Mouse (Mus musculus) left cerebral cortex, adult 18-20 months (tissue): Measurements from ENCODE around the gene Tex9. TPM values are rescaled to one million over a fixed set of nuclear protein-coding genes. Genes with fewer than 3 reads are reported as not detected.
"Not testable (repeated sequence)": the region's sequence is repeated elsewhere in the genome, so short reads cannot be mapped to it uniquely, and the experiment has no call there.

ENCODE experiments used
- DNase-seq, 2 experiments: peaks; one replicate each; pipeline ENCODE4 v3.0.0; 2021 to 2022; ENCODE audit warnings: low spot score in 2 of 2, mixed read lengths in 1 of 2
- total RNA-seq, 2 experiments: library from RNA; stranded (reverse); gene quantifications; 2 replicates each; pipeline ENCODE4 v1.2.3; 2021

Gene Tex9
- total RNA-seq, 2 experiments from 2014 or later: 10.2 to 14.3 TPM

DNA sequence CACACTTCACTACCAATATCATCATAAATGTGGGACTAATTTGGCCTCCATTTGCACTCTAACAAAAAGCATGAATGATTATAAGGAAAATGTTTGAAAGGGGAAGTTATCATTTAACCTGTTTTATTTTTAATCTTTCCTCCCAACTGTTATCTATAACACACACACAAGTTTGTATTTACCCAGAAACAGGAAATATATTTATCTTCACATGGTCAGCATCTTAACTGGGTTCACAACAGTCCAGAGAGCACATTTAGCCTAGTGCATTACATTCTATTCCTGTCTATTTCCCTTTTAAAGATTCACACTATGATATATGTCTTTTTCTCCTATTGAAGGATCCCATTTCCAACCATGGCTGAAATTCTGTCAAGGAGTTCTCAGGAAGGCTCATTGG lies 3.5 kb downstream of the Tex9 start:
- no peak for DNase-seq

DNA sequence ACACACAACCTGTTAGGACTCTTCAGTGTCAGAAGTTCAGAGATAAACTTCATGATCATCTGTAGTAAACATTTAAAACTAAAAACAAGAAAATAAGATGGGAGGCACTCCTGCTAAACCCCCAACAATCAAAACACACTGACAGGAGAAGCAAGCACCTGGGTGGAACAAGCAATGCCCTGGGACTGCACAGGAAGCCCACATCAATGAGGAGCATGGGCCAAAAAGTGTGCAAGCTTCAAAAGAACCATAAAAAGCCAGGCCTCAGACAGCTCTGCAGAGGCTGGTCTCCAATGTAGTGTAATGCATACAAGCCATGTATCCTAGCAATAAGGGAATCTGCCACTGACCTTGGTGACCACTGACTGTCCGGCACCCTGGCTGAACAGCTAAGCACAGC lies 12.7 kb downstream of the Tex9 start:
- DNase-seq: no peak

DNA sequence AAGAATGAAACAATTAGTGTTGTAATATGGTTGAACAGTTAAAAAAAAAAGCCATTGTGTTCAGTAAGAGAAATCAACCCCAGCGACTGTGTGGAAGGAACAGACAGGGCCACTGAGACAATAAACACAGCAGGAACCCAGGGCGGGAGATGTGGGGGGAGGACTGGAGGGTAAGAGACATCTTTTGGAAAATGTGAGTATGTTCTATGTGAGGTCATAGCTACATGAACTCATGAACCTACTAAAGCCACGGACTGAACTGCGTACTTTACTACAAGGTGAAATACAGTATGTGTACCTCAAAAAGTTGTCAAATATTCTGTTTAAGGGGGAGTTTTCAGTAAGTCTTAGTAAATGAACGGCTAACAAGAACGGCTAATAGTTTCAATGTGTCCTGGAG lies 14.7 kb downstream of the Tex9 start:
- DNase-seq: no peak

DNA sequence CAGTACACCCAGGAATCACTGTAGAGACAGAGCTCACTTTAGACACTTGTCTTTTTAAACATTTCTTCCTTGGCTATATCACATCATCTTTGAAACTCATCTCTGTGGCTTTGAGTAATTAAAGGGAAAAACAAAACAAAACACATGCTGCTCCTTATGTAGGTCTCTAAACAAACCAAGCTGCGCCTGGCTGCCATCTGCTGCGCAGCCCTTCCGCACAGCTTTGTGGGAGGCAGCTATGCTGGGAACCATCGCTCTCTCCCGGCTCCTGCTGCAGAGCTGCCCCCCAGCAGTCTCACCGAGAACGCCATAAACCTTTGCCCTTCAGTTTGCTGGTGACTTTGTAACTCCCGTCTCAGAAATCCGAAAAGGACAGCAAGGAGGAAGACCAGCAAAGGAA lies 16.5 kb downstream of the Tex9 start:
- DNase-seq: peak; percentile 15 to 63

DNA sequence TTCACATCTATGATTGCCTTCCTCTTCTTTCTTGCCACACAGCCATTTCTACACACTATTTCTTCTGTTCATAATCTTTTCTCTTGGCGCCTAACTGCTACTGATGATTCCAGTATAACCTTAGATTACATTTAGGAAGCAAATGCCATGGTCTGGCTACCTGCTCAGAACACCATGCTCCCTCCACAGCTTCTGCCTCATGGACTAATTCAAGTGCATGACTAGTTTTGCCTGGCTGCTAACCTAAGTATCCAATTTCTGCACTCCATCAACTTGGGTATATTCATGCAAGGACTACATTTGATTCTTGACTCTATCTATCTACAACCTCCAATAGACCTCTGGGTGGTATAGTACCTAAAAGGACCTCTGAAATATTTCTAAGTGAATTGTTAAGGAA lies 22.2 kb downstream of the Tex9 start:
- DNase-seq: no peak

DNA sequence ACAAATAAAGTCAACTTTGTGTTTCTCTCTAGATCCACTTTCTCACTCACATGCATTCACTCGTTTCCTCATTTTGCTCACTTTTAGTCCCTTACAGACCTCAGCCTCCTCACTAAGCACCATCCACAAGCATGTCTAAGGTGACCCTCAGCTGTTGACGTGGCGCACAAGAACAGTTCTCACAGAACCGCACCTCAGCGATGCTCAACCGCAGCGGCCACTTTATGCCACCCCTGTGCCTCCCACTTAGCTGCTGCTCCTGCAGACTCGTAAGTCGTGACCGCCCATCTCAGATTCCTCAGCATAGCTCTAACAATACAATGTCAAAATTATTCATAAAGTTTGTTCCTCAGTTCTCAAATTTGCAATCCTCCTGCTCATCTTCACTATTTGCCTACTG lies 23.4 kb downstream of the Tex9 start:
- DNase-seq: no peak

DNA sequence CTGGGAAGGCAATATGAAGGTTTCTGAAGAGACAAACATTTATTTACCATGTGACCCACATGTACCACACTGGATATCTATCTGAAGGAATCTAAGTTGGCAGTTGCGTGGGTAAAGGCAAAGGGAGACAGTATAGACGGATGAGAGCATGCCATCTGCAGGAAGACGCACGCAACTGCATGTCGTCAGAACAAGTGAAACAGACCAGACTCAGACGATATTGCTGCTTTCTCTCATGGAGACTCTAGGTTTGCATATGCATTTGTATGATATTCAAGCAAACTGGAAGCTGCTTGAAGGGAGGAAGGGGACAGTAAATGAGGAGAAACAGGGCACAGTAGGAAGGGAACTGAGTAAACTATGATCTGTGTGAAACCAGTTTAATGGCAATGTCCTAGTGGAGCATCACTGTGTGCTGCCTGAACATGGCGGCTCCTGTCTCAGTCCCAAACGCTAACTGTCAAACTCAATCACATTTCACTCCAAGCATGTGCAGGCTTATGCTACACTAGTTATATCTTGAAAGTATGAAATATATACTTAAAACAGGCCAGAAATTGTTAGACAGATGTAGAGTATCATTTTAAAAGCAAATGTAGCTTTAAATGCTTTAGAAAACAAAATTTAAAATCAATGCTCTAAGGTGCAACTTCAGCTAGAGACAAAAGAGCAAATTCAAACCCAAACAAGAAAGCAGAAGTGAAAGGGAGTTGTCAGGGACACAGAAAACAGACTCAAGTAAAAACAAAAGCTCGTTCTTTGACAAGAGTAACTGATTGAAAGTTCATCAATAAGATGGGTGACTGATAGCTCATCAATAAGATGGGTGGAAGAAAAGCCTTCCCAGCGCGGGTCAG lies 24.2 kb downstream of the Tex9 start:
- peak in 1 of 2 experiments; percentile 25 for DNase-seq

DNA sequence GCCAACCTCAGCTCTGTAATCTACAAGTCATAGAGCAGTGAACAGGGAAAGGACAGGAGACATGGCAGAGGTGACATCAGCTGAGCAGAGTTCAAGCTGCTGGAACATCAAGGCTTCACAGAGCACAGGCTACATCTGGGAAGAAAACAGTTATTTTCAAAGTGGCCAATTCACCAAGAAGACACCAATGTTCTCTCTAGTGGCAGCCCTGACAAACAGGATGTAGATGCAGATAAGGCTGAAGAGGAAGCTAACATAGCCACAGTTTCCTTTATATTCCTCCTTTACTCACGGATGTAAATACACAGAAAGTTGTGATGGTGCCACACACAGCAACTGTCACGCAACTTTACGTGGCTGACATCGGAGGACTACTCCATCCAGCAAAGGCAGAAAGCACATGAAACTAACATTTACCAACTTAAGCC lies 26.2 kb downstream of the Tex9 start:
- DNase-seq: no peak

DNA sequence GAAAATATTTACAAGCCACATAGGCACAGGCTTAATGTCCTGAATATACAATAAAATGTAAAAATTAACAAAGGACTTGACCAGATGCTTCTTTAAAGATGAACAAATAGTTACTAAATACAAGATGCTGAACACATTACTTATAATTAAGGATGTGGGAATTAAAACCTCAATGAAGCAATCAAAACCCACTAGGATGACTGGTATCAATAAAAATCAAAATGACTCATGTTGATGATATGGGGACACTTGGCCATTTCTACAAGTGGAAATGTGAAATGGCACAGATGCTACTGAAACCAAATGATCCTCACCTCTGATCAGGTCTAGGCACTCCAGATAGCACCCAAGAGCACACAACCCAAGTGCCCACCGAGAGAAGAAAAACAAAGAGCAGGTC lies 27.2 kb downstream of the Tex9 start:
- no peak for DNase-seq

DNA sequence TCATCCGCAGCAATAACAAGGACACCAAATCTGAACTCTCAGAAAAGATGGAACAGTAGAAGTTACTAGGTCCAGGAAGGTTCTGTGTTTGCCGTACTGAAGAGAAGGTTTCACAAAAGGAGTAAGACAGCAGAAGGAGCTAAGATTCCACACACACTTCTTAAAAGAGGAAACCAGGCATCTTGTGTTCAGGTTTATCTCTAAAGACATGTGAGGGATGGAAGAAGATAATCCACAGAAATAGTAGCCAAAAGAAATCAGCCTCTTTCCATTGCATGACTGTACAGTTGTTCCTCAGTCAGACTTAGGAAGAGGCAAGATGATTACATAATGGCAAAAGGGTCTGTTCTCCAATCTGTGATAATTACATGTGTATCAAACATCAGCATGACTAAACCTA lies 29.6 kb downstream of the Tex9 start:
- no peak for DNase-seq

DNA sequence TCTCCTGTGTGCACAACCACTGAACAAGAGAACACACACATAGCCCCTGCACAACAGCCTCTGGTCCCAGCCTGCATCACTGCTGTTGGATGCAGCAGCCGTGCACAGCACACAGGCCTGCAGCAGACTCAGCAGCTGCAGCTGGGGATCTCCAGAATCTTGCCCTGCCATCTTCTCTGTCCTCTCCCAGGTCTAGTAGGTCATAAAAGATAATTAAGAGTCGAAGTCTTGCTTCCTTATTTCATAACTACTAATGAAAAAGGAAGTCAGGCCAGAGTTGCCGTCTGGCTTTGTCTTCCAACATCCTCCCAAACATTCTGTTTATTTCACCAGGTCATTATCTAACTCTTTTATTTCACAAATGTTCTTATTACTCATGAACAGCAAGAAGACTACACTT lies 31.2 kb downstream of the Tex9 start:
- DNase-seq: no peak

DNA sequence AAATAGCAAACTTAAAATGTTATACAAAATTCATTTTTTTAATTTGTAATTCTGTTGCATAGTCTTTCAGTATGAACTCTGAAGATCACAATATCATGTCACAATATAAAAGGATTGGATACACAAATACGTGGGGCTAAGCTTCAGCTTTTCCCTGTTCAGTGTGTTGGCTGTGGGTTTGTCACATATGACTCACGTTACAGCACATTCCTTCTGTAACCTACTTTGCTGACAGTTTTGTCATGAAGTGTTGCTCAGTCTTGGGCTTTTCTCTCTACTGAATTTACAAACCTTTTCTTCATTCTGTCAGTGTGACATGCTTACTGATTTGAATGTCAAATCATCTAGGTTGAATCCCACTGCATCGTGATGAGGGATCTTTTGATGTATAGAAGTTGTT lies 32.3 kb downstream of the Tex9 start:
- DNase-seq: no peak

DNA sequence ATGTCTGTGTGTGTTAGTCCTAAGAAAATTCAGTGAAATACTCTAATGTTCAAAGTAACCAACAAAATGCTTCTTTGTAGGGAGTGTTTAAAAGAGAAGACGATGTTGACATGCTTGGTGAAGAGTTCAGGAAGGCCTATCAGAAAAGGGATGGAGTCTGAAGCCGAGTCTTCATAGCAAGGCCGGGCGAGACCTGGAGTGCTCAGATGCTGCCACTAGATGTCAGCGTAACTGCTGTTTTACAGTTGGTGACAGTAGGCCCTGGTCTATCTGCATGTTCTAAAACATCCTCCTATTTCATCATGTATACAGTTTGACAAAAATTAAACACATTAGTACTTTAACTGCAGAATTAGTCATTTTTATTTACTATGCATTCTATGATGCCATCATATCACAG lies 33.8 kb downstream of the Tex9 start:
- DNase-seq: peak; percentile 68 to 77

DNA sequence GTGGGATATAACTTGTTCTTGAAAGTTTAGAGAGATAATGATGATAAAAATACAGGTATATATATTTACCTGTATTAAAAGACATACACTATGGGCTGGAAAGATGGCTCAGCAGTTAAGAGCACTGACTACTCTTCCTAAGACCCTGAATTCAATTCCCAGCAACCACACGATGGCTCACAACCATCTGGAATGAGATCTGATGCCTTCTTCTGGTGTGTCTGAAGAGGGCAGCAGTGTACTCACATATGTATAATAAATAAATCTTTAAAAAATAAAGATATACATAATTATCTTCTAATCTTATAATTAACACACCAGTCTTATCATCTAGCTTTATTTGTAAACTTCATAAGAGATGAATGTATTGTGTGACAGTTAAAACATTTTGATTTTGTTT lies 35.6 kb downstream of the Tex9 start:
- DNase-seq: no peak

DNA sequence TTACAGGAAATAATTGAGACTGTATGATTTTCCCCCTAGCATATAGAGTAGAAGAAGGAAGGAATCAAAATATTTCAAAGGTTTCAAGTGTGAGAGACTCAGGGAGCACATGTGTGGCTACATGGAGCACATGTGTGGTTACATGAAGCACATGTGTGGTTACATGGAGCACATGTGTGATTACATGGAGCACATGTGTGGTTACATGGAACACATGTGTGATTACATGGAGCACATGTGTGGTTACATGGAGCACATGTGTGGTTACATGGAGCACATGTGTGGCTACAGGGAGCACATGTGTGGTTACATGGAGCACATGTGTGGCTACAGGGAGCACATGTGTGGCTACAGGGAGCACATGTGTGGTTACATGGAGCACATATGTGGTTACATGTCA lies 37.7 kb downstream of the Tex9 start:
- not testable (repeated sequence) for DNase-seq

DNA sequence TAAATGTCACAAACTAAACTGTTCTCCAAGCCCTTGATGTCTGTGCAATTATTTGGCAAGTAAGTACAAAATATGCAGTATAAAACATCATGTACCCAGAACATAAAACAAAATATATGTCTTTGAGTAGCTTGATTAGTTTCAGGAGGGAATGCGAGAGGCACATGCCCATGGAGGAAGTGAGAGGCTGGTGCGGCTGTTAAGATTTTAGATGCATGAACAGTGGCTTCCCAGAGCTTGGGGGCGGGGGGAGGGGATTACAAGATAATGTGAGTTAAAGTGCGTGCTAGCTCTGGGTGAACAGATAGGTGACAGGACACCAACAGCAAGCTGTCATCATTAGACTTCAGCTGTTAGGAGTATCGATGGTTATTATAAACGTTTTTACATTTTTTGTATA lies 40.9 kb downstream of the Tex9 start:
- no peak for DNase-seq

DNA sequence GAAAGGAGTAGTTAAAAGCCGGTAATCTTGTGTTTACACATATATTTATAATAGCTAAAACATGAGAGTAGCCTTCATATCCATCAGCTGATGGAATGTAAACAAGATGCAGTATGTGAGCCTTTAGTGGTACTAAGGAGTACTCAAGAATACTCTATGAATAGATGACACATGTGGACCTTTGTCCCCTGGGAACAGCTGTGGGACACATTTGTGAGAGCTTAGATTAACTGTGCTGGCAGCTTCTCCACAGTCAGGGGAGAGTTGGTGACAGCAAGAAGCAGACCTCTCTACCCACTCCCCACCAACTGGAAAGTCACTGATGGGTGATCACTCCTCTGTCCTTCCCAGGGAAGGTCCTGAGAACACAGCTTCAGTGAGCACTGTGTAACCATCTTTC lies 41.6 kb downstream of the Tex9 start:
- no peak for DNase-seq

DNA sequence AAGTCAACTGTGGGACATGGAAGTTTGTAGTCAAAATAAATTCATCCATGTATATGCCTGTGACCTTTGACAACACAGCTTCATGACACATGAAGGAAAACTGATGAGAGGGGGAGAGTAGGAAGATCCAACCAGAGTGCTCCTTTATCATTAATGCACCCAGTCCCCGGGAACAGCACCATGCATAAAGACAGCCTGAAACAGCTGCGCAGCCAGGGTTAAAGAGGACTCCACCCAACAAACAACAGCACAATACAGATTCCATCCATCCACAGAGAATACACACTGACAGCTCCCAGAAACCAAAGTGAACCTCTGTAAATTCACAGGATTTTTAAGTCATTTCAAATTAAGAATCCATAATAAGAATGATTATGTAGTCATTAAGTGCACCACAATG lies 42.2 kb downstream of the Tex9 start:
- no peak for DNase-seq

DNA sequence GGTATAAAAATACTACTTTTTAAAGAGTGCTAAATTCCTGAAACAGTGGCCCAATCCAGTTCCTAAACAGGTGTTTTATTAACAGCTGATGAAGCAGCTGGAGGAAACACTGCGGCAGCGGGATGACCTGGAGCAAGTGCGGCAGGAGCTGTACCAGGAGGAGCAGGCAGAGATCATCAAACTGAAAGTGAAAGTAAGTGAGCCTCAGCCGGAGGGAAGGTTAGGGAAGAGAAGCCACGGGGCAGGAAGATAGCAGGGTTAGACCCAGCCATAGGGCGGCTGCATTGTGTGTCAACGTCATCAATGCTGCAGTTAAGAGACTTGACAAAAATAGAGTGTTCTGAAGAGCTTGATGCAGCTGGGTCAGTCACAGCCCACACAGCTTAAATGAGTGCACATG lies 42.6 kb downstream of the Tex9 start:
- no peak for DNase-seq

DNA sequence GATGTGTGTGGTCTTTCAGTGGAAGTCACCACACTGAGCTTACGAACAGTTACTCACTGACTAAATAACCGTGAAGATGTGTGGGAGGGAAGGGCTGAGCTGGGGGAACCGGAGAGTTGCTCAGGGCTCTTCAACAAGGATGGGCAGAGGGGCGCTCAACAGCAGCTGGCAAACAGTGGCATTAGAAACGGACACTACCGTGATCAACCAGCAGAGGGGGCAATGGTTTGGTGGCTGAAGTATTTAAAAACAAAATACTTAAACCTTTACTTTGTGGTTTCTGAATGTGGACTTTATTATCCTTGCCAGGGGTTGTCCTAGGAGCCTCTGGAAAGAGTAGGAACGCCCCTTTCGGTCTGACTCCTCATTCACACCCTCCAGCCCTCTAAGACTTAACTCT lies 44.0 kb downstream of the Tex9 start:
- peak; percentile 45 to 70 for DNase-seq

DNA sequence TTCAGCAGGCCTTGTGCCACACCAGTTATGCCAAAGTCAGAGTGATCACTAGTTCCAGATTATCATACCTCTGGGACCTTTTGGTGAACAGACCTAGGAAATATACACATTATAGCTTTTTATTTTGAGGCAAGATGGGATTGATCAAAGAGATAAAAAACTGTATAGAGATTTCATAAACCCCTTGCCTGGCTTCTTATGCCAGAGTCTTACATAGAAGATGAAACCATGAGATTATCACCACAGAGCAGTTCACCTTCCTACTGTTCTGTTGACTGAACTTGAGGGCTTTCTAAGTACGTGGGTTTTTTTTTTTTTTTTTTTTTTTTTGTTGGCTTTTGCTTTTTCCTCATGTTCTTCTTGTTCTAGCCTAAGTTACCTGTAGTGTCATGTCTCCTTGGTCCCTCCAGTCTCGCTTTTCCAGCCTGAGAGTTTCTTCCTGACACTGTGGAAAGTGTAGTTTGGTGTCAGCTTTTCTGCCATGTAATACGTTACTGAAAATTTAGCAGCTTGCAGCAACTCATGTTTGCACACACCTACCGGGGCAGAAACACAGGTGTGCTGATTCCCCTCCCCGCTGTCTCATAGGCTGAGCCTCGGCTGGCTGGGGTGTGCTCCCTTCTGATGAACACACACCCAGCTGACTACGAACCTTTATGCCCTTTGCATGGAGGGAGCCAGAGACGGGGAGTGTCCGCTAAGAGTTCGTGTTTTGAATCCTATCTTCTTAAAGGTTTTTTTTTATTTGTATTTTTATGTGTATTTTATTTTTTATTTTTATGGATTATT lies 49.9 kb downstream of the Tex9 start:
- no peak for DNase-seq
